Mouse (Mus musculus) cerebellum, adult 2 months (tissue): Measurements from ENCODE around the gene Arhgef19. TPM values are rescaled to one million over a fixed set of nuclear protein-coding genes. Genes with fewer than 3 reads are reported as not detected.

Source experiments
- DNase-seq, 2 experiments: peaks; one replicate each; pipeline ENCODE4 v3.0.0; 2021
- H3K27ac ChIP-seq: fragments of 200-500 bp; 2 replicates; pipeline ENCODE4 v1.5.1; 2012; ENCODE audit warnings: low read length, control low read depth, inconsistent platforms; ENCODE audit not compliant: insufficient read depth
- H3K27me3 ChIP-seq: fragments of 200-500 bp; 2 replicates; pipeline ENCODE4 v1.6.1; 2012; ENCODE audit warnings: inconsistent platforms, mild to moderate bottlenecking, low read length, moderate library complexity; ENCODE audit not compliant: control insufficient read depth, insufficient read depth
- H3K4me1 ChIP-seq: fragments of 200-500 bp; 2 replicates; pipeline ENCODE4 v1.6.1; 2011; ENCODE audit warnings: low read length; ENCODE audit not compliant: control insufficient read depth, insufficient read depth
- H3K4me3 ChIP-seq: fragments of 200-500 bp; replicated peaks from 2 replicates; pipeline ENCODE3; 2011; ENCODE audit warnings: mild to moderate bottlenecking, low read depth, low read length, control low read depth; ENCODE audit not compliant: insufficient read depth
- CTCF ChIP-seq: fragments of 200-500 bp; IDR thresholded peaks from 2 replicates; pipeline ENCODE4 v1.5.1; 2011; ENCODE audit warnings: low read depth, mild to moderate bottlenecking, control low read depth, low read length, moderate library complexity, borderline replicate concordance; ENCODE audit not compliant: insufficient read depth
- POLR2A ChIP-seq: fragments of 200-500 bp; IDR thresholded peaks from 2 replicates; pipeline ENCODE4 v1.6.1; 2011; ENCODE audit warnings: low read length, control low read depth, borderline replicate concordance; ENCODE audit not compliant: insufficient read depth
- WGBS: fragments of 180-500 bp; shearing (Covaris S2); methylation state at CpG from one replicate; pipeline ENCODE4 v1.1.7; 2018; 5-methylcytosine and 5-hydroxymethylcytosine counted together
- polyA plus RNA-seq: library from polyadenylated mRNA; depleted of rRNA; stranded (reverse); fragments of >200 nt; gene quantifications from 2 replicates; pipeline ENCODE4 v1.2.3, GENCODE M21; 2012

Gene Arhgef19
- polyA plus RNA-seq, 1 experiment, result 15.0 TPM

DNA sequence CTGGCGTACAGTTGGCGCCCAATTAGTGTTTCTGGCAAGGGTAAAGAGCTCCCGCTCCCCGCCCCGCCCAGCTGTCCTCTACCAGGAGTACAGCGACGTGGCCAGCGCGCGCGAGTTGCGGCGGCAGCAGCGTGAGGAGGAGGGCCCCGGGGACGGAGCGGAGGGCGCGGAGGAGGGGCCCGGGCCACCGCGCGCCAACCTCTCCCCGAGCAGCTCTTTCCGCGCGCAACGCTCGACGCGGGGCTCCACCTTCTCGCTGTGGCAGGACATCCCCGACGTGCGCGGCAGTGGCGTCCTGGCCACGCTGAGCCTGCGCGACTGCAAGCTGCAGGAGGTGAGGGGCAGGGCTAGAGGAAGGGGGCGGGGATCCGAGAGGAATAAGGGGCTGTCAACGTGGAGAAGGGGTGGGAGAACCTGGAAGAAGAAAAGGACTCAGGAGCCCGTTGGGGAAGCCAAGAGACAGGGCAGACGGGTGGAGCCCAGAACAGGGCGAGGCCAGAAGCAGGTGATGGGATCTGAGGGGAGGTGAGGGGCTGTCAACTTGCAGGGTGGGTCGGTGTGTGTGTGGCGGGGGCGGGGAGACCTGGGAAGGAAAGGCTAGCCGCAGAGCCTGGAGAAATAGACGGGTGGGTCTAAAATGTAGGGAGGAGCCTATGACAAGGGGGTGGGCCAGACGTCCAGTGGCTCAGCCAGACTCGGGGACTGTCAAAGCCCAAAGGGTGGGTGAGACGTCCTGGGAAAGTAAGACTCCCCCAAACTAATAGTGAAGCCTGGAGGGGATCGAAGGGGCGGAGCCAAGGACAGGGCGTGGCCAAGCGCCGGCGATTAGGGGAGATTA, 8.7 kb downstream of the Arhgef19 start:
- whole genome bisulfite sequencing, result 2% methylated on average over 59 of the region's 60 CpGs
- peaks cover 3% of the 10 kb centered on the region; the same call in 1 of the 2 replicates for H3K27me3 ChIP-seq
- TF ChIP-seq POLR2A (no peak), CTCF (no peak)

DNA sequence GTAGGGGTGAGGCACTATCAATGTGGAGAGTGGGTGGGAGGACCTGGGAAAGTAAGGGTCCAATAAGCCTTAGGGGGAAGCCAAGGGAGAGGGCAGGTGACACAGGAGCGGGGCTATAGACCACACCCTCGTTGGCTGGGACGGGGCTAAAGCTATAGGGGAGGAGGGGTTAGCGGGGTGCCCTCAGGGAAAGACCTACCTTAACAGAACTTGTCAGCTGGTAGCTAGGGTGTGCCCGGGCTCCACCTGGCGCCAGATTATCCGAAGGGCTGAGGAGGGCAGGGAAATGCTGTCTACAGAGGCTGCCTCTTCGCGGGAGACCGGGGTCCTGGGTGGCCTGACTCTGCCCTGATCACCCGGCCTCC, 9.3 kb downstream of the Arhgef19 start:
- WGBS, result 26% methylated on average over 11 of the region's 11 CpGs
- DNase-seq, result no peak
- Histone ChIP-seq H3K4me1 (peaks cover 14% of the 10 kb centered on the region), H3K4me3 (no peak overlapping the region), H3K27ac (no peak overlapping the region), H3K27me3 (peaks cover 3% of the 10 kb centered on the region; the same call in 1 of the 2 replicates)
- no peak for TF ChIP-seq CTCF
- no peak for TF ChIP-seq POLR2A

More for the DNA sequence above, 8.7 kb downstream of the Arhgef19 start:
- H3K4me1 ChIP-seq, result peaks cover 14% of the 10 kb centered on the region
- H3K4me3 ChIP-seq, result peak overlapping the region; percentile 22
- no peak overlapping the region for H3K27ac ChIP-seq
- peak in 1 of 2 experiments; percentile 19 for DNase-seq

GRCm38 (mm10) chr4:141249383-141249782, 10.1 kb downstream of the Arhgef19 start:
- 85% methylated on average over 11 of the region's 11 CpGs for WGBS
- H3K4me1 ChIP-seq, result peaks cover 14% of the 10 kb centered on the region
- no peak overlapping the region for H3K27ac ChIP-seq
- H3K4me3 ChIP-seq, result no peak overlapping the region
- H3K27me3 ChIP-seq, result peaks cover 3% of the 10 kb centered on the region; the same call in 1 of the 2 replicates
- TF ChIP-seq CTCF (no peak), POLR2A (no peak)
- DNase-seq, result no peak

DNA sequence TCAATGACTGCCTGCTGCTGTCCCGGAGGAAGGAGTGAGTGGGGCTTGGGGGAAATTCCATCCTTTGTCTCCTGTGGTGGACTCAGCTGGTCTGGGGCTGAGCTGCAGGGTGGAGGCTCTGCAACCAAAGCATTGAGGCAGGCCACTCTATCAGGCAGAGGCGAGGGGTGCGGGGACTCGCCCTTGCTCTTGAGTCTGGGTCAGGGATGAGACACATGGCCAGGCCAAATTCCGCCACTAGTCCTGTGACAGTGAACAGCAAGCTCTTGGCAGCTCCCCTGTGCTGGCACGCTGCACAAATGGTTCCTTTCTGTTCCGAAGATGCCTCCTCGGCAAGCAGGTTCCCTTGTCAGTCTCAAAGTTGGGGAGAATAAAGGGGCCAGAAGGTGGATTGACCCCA, 11.8 kb downstream of the Arhgef19 start:
- 16% methylated on average over 8 of the region's 8 CpGs for WGBS
- peak; percentile 33 to 56 for DNase-seq
- Histone ChIP-seq H3K27me3 (peaks cover 3% of the 10 kb centered on the region; the same call in 1 of the 2 replicates), H3K4me1 (peaks cover 14% of the 10 kb centered on the region), H3K4me3 (no peak overlapping the region), H3K27ac (no peak overlapping the region)
- TF ChIP-seq CTCF, result no peak
- TF ChIP-seq POLR2A, result no peak

- no peak for TF ChIP-seq CTCF
- no peak for TF ChIP-seq POLR2A
- no peak overlapping the region for H3K4me3 ChIP-seq
- DNase-seq, result no peak
- H3K4me1 ChIP-seq, result peaks cover 7% of the 10 kb centered on the region
- no peak overlapping the region for H3K27ac ChIP-seq
- peaks cover 3% of the 10 kb centered on the region; the same call in 1 of the 2 replicates for H3K27me3 ChIP-seq
- 79% methylated on average over 2 of the region's 2 CpGs for WGBS
These were observed 13.3 kb downstream of the Arhgef19 start for GRCm38 (mm10) chr4:141252641-141253040.

DNA sequence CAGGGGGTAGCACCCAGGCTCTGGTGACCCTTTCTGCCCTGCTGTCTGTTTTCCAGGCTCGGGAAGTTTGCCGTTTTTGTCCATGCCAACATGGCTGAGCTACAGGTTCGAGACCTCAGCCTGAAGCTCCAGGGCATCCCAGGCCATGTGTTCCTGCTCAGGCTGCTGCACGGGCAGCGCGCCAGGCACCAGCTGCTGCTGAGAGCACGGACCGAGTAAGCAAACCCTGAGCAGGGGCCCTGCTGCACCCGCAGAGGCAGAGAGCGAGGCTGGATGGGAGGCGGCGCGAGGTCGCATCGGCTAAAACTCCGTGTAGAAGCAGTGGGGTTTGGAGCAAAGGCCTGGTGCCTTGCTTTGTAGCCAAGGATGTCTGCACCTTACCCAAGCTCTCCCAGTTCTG, 14.9 kb downstream of the Arhgef19 start:
- no peak for DNase-seq
- Histone ChIP-seq H3K4me3 (no peak overlapping the region), H3K27ac (no peak overlapping the region), H3K27me3 (no peaks in the 10 kb centered on the region), H3K4me1 (peaks cover 7% of the 10 kb centered on the region)
- TF ChIP-seq CTCF, result no peak
- TF ChIP-seq POLR2A, result no peak
- 40% methylated on average over 16 of the region's 16 CpGs for WGBS

GRCm38 (mm10) chr4:141257440-141257839, 18.1 kb downstream of the Arhgef19 start:
- H3K27ac ChIP-seq, result no peak overlapping the region
- H3K4me3 ChIP-seq, result no peak overlapping the region
- H3K27me3 ChIP-seq, result no peaks in the 10 kb centered on the region
- no peak for DNase-seq
- H3K4me1 ChIP-seq, result 0 out of 2 replicates have a peak, but pooled peaks cover 3% of the 10 kb centered on the region
- WGBS, result 70% methylated on average over 5 of the region's 5 CpGs
- TF ChIP-seq POLR2A, result no peak
- TF ChIP-seq CTCF, result peak; percentile 47; the same call in 1 of the 2 replicates

GRCm38 (mm10) chr4:141259413-141259812, 20.1 kb downstream of the Arhgef19 start:
- DNase-seq, result no peak
- TF ChIP-seq CTCF (no peak), POLR2A (no peak)

More at GRCm38 (mm10) chr4:141259413-141259812, 20.1 kb downstream of the Arhgef19 start:
- 0 out of 2 replicates have a peak, but pooled peaks cover 3% of the 10 kb centered on the region for H3K4me1 ChIP-seq
- WGBS, result 77% methylated on average over 12 of the region's 12 CpGs
- no peak overlapping the region for H3K27ac ChIP-seq
- no peak overlapping the region for H3K4me3 ChIP-seq
- no peaks in the 10 kb centered on the region for H3K27me3 ChIP-seq
